Mouse (Mus musculus): ENCODE results near the gene Prpf39. TPM values are rescaled to one million over a fixed set of nuclear protein-coding genes. Genes with fewer than 3 reads are reported as not detected.

The Prpf39 gene
- total and polyA plus RNA-seq, 2 experiments from 2014 or later: 18.1 to 20.8 TPM

GRCm38 (mm10) chr12:65037546-65037937 lies 1.4 kb downstream of the Prpf39 start:
- Histone ChIP-seq H3K36me3 (replicated peaks; ENCODE audit: control insufficient read depth, insufficient read depth, low read length) (peaks cover 5% of the 10 kb centered on the region), H3K4me3 (ENCODE audit: low read depth, low read length) (peak overlapping the region; percentile 75), H3K27ac (ENCODE audit: low read depth) (no peak overlapping the region), H3K4me1 (ENCODE audit: control insufficient read depth, insufficient read depth) (peaks cover 22% of the 10 kb centered on the region), H3K4me2 (ENCODE audit: low read depth, low read length) (peak overlapping the region; percentile 61), H3K9ac (replicated peaks; ENCODE audit: low read depth, low read length) (peak overlapping the region; percentile 73; the same call in 1 of the 2 replicates), H3K9me3 (replicated peaks; ENCODE audit: control insufficient read depth, low read length) (0 out of 2 replicates have a peak, but pooled peaks cover 2% of the 10 kb centered on the region), H3K27me3 (ENCODE audit: control insufficient read depth, insufficient read depth, low read length) (no peaks in the 10 kb centered on the region)
- ATAC-seq (ENCODE audit: insufficient read depth, low read depth) (no peak), DNase-seq (ENCODE audit: low spot score) (peak; percentile 44)
- TF ChIP-seq CTCF (IDR thresholded peaks at IDR 0.05; ENCODE audit: low read depth) (no peak), EP300 (IDR thresholded peaks at IDR 0.05; ENCODE audit: low read depth) (no peak)
- WGBS: 11% methylated on average over 4 of the region's 4 CpGs

GRCm38 (mm10) chr12:65048799-65049198 lies 12.7 kb downstream of the Prpf39 start:
- DNase-seq (ENCODE audit: low spot score): no peak
- no peaks in the 10 kb centered on the region for H3K27me3 ChIP-seq (ENCODE audit: control insufficient read depth, insufficient read depth, low read length)
- TF ChIP-seq EP300 (IDR thresholded peaks at IDR 0.05; ENCODE audit: low read depth): no peak
- no peak for TF ChIP-seq CTCF (IDR thresholded peaks at IDR 0.05; ENCODE audit: low read depth)
- no peak for ATAC-seq (ENCODE audit: insufficient read depth, low read depth)
- no peaks in the 10 kb centered on the region for H3K4me1 ChIP-seq (ENCODE audit: control insufficient read depth, insufficient read depth)
- H3K36me3 ChIP-seq (replicated peaks; ENCODE audit: control insufficient read depth, insufficient read depth, low read length): peaks cover 44% of the 10 kb centered on the region
- no peak overlapping the region for H3K4me3 ChIP-seq (ENCODE audit: low read depth, low read length)
- no peak overlapping the region for H3K9ac ChIP-seq (replicated peaks; ENCODE audit: low read depth, low read length)
- no peak overlapping the region for H3K4me2 ChIP-seq (ENCODE audit: low read depth, low read length)
- no peak overlapping the region for H3K27ac ChIP-seq (ENCODE audit: low read depth)
- H3K9me3 ChIP-seq (replicated peaks; ENCODE audit: control insufficient read depth, low read length): no peaks in the 10 kb centered on the region

GRCm38 (mm10) chr12:65058203-65058602 lies 22.1 kb downstream of the Prpf39 start:
- H3K9ac ChIP-seq (replicated peaks; ENCODE audit: low read depth, low read length): no peak overlapping the region
- no peaks in the 10 kb centered on the region for H3K9me3 ChIP-seq (replicated peaks; ENCODE audit: control insufficient read depth, low read length)
- TF ChIP-seq CTCF (IDR thresholded peaks at IDR 0.05; ENCODE audit: low read depth) (no peak), EP300 (IDR thresholded peaks at IDR 0.05; ENCODE audit: low read depth) (no peak)
- H3K27me3 ChIP-seq (ENCODE audit: control insufficient read depth, insufficient read depth, low read length): no peaks in the 10 kb centered on the region
- H3K4me3 ChIP-seq (ENCODE audit: low read depth, low read length): no peak overlapping the region
- H3K4me2 ChIP-seq (ENCODE audit: low read depth, low read length): no peak overlapping the region
- DNase-seq (ENCODE audit: low spot score) (no peak), ATAC-seq (ENCODE audit: insufficient read depth, low read depth) (no peak)
- no peaks in the 10 kb centered on the region for H3K4me1 ChIP-seq (ENCODE audit: control insufficient read depth, insufficient read depth)
- 72% methylated on average over 2 of the region's 2 CpGs for WGBS
- peaks cover 66% of the 10 kb centered on the region for H3K36me3 ChIP-seq (replicated peaks; ENCODE audit: control insufficient read depth, insufficient read depth, low read length)
- H3K27ac ChIP-seq (ENCODE audit: low read depth): no peak overlapping the region

GRCm38 (mm10) chr12:65061082-65061481 lies 24.9 kb downstream of the Prpf39 start:
- peaks cover 64% of the 10 kb centered on the region for H3K36me3 ChIP-seq (replicated peaks; ENCODE audit: control insufficient read depth, insufficient read depth, low read length)
- no peak overlapping the region for H3K27ac ChIP-seq (ENCODE audit: low read depth)
- no peaks in the 10 kb centered on the region for H3K4me1 ChIP-seq (ENCODE audit: control insufficient read depth, insufficient read depth)
- no peaks in the 10 kb centered on the region for H3K9me3 ChIP-seq (replicated peaks; ENCODE audit: control insufficient read depth, low read length)
- no peak overlapping the region for H3K9ac ChIP-seq (replicated peaks; ENCODE audit: low read depth, low read length)
- no peak for DNase-seq (ENCODE audit: low spot score)
- TF ChIP-seq EP300 (IDR thresholded peaks at IDR 0.05; ENCODE audit: low read depth) (no peak), CTCF (IDR thresholded peaks at IDR 0.05; ENCODE audit: low read depth) (no peak)
- H3K4me3 ChIP-seq (ENCODE audit: low read depth, low read length): no peak overlapping the region
- no peak for ATAC-seq (ENCODE audit: insufficient read depth, low read depth)
- no peaks in the 10 kb centered on the region for H3K27me3 ChIP-seq (ENCODE audit: control insufficient read depth, insufficient read depth, low read length)
- H3K4me2 ChIP-seq (ENCODE audit: low read depth, low read length): no peak overlapping the region

DNA sequence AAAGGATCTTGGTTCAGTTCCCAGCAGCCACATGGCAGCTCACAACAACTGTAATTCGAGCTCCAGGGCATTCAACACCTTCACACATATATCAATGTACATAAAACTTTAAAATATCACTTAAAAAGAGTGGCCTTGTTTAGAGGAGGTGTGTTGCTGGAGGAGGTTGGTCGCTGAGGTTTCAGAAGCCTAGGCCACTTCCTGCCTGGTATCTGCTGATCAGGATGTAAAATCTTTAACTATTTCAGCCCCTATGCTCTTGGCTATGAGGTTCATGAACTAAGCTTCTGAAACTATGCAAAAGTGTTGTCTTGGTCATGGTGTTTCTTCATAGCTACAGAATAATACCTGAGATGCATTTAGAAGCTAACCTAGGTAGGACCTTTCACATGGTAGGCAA lies 29.1 kb downstream of the Prpf39 start:
- WGBS: 58% methylated on average over 2 of the region's 2 CpGs

DNA sequence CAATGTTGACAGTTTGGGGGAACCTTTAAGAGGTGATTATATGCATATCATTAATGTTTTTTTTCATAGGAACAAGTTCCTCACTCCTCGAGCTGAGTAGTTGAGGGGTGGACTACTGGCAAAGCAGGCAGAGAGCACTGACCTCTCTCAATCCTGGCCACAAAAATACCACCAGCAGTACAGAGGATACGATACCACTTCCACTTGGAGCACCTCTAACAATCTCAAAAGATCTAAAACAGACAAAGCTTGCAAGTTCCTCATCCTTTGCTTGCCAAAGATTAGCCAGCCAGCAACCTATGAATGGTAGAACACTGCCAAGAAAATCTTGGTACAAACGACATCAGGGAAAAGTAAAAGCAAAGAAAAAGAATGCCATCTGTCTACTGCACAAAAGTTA lies 30.1 kb downstream of the Prpf39 start:
- no peak overlapping the region for H3K27ac ChIP-seq (ENCODE audit: low read depth)
- TF ChIP-seq EP300 (IDR thresholded peaks at IDR 0.05; ENCODE audit: low read depth): no peak
- no peak for TF ChIP-seq CTCF (IDR thresholded peaks at IDR 0.05; ENCODE audit: low read depth)
- no peak overlapping the region for H3K4me2 ChIP-seq (ENCODE audit: low read depth, low read length)
- no peaks in the 10 kb centered on the region for H3K9me3 ChIP-seq (replicated peaks; ENCODE audit: control insufficient read depth, low read length)
- peaks cover 39% of the 10 kb centered on the region for H3K36me3 ChIP-seq (replicated peaks; ENCODE audit: control insufficient read depth, insufficient read depth, low read length)
- peaks cover 14% of the 10 kb centered on the region for H3K4me1 ChIP-seq (ENCODE audit: control insufficient read depth, insufficient read depth)
- no peak overlapping the region for H3K9ac ChIP-seq (replicated peaks; ENCODE audit: low read depth, low read length)
- no peak overlapping the region for H3K4me3 ChIP-seq (ENCODE audit: low read depth, low read length)
- 38% methylated on average over 3 of the region's 3 CpGs for WGBS
- no peaks in the 10 kb centered on the region for H3K27me3 ChIP-seq (ENCODE audit: control insufficient read depth, insufficient read depth, low read length)
- DNase-seq (ENCODE audit: low spot score): no peak
- no peak for ATAC-seq (ENCODE audit: insufficient read depth, low read depth)

More for the DNA sequence above, 29.1 kb downstream of the Prpf39 start:
- peaks cover 48% of the 10 kb centered on the region for H3K36me3 ChIP-seq (replicated peaks; ENCODE audit: control insufficient read depth, insufficient read depth, low read length)
- DNase-seq (ENCODE audit: low spot score): no peak
- no peak for ATAC-seq (ENCODE audit: insufficient read depth, low read depth)
- no peak for TF ChIP-seq EP300 (IDR thresholded peaks at IDR 0.05; ENCODE audit: low read depth)
- no peak for TF ChIP-seq CTCF (IDR thresholded peaks at IDR 0.05; ENCODE audit: low read depth)
- no peak overlapping the region for H3K9ac ChIP-seq (replicated peaks; ENCODE audit: low read depth, low read length)
- H3K4me3 ChIP-seq (ENCODE audit: low read depth, low read length): no peak overlapping the region
- H3K27ac ChIP-seq (ENCODE audit: low read depth): no peak overlapping the region
- H3K27me3 ChIP-seq (ENCODE audit: control insufficient read depth, insufficient read depth, low read length): no peaks in the 10 kb centered on the region
- no peaks in the 10 kb centered on the region for H3K9me3 ChIP-seq (replicated peaks; ENCODE audit: control insufficient read depth, low read length)
- H3K4me1 ChIP-seq (ENCODE audit: control insufficient read depth, insufficient read depth): peaks cover 14% of the 10 kb centered on the region
- no peak overlapping the region for H3K4me2 ChIP-seq (ENCODE audit: low read depth, low read length)
